Mouse (Mus musculus) neutrophil, adult 59 days (primary cell): ENCODE measurements around the gene Olfr524. TPM values are rescaled to one million over a fixed set of nuclear protein-coding genes. Genes with fewer than 3 reads are reported as not detected.

Experiments
- total RNA-seq, 2 experiments: library from RNA; stranded (reverse); gene quantifications; 1 replicate in 1 of 2; 2 replicates in 1 of 2; pipeline ENCODE4 v1.2.4; 2023

The Olfr524 gene
- total RNA-seq, result not detected

GRCm38 (mm10) chr7:140205864-140206263 is at the start of gene Olfr524:
TSS of gene Olfr524 (minus strand) at chr7:140205964.

GRCm38 (mm10) chr7:140247216-140247615 is 41.5 kb upstream of the Olfr524 start, which contains the start of gene 5830411N06Rik:
TSS of gene 5830411N06Rik (plus strand) at chr7:140247284.

GRCm38 (mm10) chr7:140217967-140218366 is 12.2 kb upstream of the Olfr524 start, which contains the start of gene Cd163l1:
TSS of gene Cd163l1 (plus strand) at chr7:140218267.

DNA sequence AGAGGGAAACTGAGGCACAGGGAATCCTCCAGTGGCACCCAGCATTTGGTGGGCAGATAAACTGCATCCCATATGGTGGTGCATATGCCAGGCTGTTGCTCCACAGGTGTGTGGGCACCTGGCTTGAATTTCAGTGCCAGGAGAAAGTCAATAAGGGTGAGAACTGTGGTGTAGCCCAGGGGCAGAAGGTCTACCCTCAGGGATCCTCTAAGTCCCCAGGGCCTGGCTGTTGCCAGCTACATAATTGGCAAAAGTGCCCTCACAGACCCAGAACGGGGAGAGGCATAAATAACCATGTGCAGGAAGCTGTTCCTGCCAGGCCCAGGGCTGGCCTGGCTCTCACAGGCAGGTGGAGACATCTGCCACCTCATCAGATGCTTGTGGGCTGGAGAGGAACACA is 32.8 kb downstream of the Olfr524 start, which contains the start of gene Olfr523:
Olfr523 (plus strand) TSS at position 282 of the 400 bp plus-strand sequence.

GRCm38 (mm10) chr7:140164664-140165063 is 41.1 kb downstream of the Olfr524 start, which contains the start of gene Olfr522:
TSS of gene Olfr522 (minus strand) at chr7:140164764.

DNA sequence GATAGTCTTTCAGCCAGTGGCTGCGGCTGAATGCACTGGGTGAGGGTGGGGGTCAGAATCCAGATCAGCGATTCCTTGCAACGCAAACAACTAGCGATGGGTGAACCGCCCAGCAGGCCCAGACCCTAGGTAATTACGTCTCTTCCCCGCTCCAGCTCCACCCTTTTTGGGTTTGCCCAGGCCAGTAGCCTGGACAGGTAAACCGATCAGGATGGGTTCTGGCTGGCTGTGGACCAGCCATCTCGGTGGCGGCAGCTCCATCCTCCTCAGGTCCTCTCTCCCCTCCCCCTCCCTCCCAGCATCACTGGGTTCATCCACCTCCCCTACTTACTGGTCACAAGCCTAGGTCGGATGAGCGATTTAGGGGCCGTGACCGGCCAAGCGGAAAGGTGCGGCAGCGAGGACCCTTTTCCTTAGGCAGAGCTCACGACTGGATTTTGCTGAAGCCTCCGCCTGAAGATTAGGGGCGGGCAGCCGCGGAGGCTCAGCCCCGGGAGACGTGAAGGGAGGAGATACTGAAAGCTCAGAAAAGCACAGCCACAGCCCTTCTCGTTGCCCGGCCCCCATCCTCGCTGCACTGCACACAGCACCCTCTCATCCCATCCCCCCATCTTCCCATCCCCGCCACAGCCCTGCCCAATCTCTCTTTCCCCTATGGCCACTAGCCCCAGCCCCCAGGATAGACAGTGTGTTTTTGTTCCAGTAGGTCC is 51.4 kb downstream of the Olfr524 start, which contains the start of gene Sprn:
Sprn (minus strand) TSS at position 660 of the 710 bp plus-strand sequence.

Other genes starting within 250 kb of the Olfr524 start
- 1 to 10 TPM; 5.6 to 7.0 TPM for gene 6430531B16Rik, start 227.2 kb downstream of the Olfr524 start, total RNA-seq
- gene Adam8, start 213.4 kb downstream of the Olfr524 start, total RNA-seq, result 100 to 1,000 TPM; 883 to 884 TPM
- gene Zfp511, start 169.6 kb downstream of the Olfr524 start, total RNA-seq, result 10 to 100 TPM; 15.7 to 17.0 TPM
- 10 to 100 TPM; 23.3 to 28.3 TPM for gene Tubgcp2, start 169.3 kb downstream of the Olfr524 start, total RNA-seq
- gene Msx3, start 156.9 kb downstream of the Olfr524 start, total RNA-seq, result not detected
- gene Caly, start 123.4 kb downstream of the Olfr524 start, total RNA-seq, result not detected
- gene Prap1, start 112.6 kb downstream of the Olfr524 start, total RNA-seq, result not detected
- 1 to 10 TPM; 5.9 to 8.1 TPM for gene Fuom, start 103.5 kb downstream of the Olfr524 start, total RNA-seq
- gene Paox, start 90.2 kb downstream of the Olfr524 start, total RNA-seq, result 10 to 100 TPM in 1 of 2 experiments, 1 to 10 TPM in 1; 7.2 to 13.3 TPM
- gene Echs1, start 89.5 kb downstream of the Olfr524 start, total RNA-seq, result 10 to 100 TPM; 29.6 to 38.5 TPM
- gene Mtg1, start 68.4 kb downstream of the Olfr524 start, total RNA-seq, result 1 to 10 TPM; 5.6 to 6.4 TPM
- gene Sprn, start 51.1 kb downstream of the Olfr524 start, total RNA-seq, result not detected
- gene Olfr522, start 41.2 kb downstream of the Olfr524 start, total RNA-seq, result not detected
- gene Olfr523, start 32.7 kb downstream of the Olfr524 start, total RNA-seq, result not detected
- not detected for gene Cd163l1, start 12.3 kb upstream of the Olfr524 start, total RNA-seq
- gene 5830411N06Rik, start 41.3 kb upstream of the Olfr524 start, total RNA-seq, result under 1 TPM in 1 of 2 experiments, not detected in 1; 0.11 TPM
- not detected for gene Olfr525, start 114.9 kb upstream of the Olfr524 start, total RNA-seq
- not detected for gene Olfr527, start 128.1 kb upstream of the Olfr524 start, total RNA-seq
- not detected for gene Olfr60, start 155.7 kb upstream of the Olfr524 start, total RNA-seq
- not detected for gene Olfr530, start 170.4 kb upstream of the Olfr524 start, total RNA-seq
- gene Olfr531, start 197.0 kb upstream of the Olfr524 start, total RNA-seq, result not detected
- not detected for gene Olfr532, start 215.7 kb upstream of the Olfr524 start, total RNA-seq